Mouse (Mus musculus) lung, postnatal 4 days (tissue): ENCODE results near the gene Il17ra.

ENCODE experiments used
- DNase-seq, 2 experiments: peaks; one replicate each; pipeline ENCODE4 v3.0.0; 2021

Gene Il17ra

DNA sequence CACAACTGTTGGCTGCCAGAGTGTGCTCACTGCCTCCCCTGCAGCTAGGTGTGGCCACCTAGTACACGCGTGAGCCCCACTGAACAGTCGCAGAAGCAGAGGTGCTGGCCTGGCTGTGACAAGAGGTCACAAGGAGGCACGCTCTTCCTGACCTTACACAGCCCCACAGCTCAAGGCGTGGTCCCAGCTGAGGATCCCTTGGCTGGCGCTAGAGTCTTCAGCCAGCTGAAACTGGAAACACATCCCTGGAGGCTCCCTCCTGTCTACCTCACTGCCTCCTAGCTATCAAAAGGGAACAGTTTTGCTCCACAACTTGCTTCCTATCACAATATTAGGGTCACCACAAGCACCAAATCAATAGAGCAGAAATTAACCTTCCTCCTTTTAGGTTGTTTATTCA lies 48.2 kb downstream of the Il17ra start:
- no peak for DNase-seq

DNA sequence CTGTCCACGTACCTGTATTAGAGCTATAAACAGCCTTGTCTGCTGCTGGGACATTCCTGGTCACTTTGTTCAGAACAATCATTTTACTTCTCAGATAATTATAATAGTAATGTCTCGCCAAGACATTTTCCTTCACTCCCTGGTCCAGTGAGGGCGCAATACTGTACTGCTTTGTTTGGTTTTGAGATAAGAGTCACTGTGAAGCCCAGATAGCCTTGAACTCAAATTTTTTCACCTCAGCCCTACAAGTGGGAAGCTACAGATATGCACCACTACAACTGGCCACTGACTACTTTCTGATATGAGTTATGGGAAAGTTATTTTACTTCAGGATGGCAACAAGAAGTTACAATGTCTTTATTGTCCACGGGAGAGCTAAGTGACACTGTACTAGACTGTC lies 53.4 kb downstream of the Il17ra start:
- DNase-seq, result no peak

DNA sequence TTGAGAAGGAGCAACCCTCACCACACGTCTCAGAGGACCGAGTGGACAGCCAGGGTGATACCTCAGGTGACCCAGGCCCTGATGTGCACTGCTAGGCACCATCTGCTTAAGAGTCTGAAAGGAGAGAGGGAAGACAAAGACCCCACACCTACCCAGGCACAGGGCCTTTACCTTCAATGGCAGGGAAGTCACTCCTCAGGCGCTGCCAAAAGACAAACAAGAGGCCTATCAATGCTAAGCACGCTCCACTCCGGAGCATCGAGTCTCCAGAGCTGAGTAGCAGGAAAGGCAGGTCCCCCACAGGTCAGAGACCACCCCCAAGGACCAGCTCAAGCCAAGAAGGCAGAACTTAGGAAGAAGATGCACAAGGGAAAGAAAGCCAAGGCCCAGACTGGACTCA lies 53.8 kb downstream of the Il17ra start:
- no peak for DNase-seq

DNA sequence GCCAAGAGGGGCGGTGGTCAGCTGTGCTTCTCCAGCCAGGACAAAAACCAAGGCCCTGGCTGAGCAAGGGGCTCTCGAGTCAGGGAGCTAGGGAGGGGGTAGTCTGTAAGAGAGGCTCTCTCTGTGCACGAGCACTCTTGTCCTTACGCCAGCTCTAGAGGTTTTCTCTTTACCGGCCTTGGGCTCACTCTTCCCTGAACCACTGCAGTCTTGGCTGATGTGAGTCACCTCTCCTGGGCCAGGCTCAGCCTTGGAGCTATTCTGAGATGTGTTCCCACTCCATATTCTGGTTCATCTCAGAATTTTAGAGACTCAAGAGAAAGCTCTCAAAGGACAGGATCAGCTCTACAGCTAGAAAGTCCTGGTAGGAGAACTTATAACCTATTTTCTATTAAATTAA lies 54.3 kb downstream of the Il17ra start:
- DNase-seq, result no peak

DNA sequence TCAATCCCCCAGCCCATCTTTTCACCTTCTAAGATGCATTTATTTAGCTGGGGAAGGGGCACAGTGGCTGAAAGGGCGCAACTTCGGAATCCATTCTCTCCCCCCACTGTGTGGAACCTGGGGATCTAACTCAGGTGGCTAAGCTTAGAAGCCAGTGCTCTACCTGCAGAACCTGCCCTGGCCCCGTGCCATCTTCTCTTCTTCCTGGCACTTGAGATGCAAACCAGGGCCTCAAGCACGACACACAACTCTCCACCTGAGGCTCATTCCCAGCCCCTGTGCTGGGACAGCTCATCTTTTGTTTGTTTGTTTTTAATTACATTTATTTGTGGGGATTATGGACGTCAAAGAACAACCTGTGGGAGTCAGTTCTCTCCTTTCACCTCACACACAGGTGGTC lies 56.6 kb downstream of the Il17ra start:
- DNase-seq, result peak; percentile 20 to 25

DNA sequence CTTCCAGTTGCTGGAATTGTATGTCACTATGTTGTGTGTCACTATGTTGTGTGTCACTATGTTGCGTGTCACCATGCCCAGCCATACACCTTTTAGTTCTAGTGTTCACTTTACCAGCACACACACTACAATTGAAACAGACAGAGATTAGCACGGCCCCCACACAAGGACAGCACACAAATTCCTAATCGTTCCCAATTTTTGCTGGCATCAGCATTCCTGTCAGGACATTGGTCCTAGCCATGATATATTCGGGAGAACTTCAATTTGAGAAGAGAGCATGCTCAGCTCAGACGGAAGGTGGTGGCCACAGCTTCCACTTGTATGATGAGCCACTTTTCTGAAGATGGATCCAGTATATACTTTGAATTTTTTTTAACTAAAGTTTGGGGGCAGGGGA lies 61.7 kb downstream of the Il17ra start:
- no peak for DNase-seq

DNA sequence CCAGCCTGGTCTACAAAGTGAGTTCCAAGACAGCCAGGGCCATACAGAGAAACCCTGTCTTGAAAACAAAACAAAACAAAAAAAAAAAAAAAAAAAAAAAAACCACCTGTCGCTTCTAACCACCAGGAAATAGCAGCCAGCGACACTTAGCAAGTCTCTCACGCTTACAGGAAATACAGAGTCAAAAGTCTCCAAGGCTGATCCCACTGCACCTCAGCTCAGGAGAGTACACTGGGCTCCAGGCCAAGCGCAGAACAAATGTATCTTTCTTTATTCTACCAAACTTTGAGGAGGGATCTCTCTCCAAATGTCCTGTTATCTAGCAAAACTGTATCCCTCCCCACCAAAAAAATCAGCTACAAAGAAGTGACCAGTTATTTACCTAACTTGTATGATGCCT lies 66.1 kb downstream of the Il17ra start:
- DNase-seq, result no peak

DNA sequence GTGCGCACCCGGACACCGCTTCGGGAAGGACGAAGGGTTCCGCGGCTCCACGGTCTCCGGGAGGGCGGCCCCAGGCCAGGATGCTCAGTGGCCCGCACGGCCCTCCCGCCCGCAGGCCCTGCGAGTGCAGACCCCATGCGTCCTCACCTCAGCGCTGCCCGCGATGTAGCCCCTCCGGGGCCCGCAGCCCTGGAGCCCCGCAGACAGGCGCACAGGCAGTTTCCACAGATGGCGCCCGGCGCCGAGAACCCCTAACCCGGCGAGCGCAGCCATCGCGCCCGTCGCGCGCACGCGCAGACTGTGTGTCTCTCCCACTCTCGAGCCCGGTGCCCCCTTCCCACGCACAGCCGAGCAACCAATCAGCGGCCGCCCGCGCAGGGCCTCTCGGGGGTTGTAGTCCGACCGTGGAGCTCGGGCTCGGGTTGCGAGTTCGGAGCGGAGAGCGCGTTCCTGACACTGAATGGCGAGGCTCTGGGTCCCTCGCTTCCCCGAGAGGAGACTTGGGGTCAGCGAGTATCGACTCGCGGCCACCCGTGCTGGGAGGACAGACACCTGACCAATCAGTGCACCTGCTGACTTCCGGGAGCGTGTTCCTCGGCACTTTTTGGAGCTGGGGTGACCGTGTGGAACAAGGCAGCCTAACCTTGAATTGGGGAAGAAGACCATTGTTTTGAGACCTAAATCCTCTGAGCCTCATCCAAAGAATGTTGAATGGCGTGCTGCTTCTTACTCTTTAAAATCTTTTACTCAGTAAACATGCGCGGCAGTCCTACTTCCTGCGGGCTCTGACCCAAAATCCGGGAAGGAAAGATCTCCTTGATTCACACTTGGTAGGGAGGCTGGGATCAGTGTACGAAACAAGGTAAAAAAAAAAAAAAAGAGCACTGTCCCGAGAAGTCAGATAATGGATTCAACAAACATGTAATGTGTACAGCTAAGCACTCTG lies 68.2 kb downstream of the Il17ra start, which contains the start of gene Hdhd5:
TSS of gene Hdhd5 (minus strand) at position 300 of the 946 bp plus-strand sequence.
- DNase-seq, result peak; percentile 93 to 94

DNA sequence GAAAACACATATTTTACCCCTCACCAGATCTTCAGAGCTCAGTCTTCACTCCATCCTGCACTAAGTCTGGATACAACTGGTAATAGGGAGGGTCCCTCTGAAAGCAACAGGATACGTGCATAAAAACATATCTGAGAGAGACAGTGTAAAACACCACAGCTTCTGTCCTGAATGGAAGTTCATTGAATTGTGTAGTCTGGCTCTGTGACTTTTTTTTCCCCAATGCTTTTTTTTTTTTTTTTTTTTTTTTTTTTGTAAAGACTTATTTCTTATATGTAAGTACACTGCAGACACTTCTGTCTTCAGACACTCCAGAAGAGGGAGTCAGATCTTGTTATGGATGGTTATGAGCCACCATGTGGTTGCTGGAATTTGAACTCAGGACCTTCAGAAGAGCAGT lies 69.5 kb downstream of the Il17ra start:
- no peak for DNase-seq

DNA sequence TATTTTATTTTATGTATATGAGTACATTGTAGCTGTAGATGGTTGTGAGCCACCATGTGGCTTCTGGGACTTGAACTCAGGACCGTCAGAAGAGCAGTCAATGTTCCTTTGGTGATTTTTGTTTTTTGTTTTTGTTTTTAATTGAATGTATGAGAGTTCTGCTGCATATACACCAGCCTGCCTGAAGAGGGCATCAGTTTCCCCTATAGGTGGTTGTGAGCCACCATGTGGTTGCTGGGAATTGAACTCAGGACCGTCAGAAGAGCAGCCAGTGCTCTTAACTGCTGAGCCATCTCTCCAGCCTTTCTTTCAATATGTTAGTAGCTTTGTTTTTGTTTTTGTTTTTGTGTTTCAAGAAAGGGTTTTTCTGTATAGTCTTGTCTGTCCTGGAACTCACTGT lies 73.3 kb downstream of the Il17ra start:
- no peak for DNase-seq
